Mouse (Mus musculus) heart, adult 2 months (tissue): ENCODE data around the gene Podn. TPM values are rescaled to one million over a fixed set of nuclear protein-coding genes. Genes with fewer than 3 reads are reported as not detected.

Experiments
- DNase-seq, 2 experiments: peaks; one replicate each; pipeline ENCODE4 v3.0.0; 2021
- H3K27ac ChIP-seq: fragments of 200-600 bp; 2 replicates; pipeline ENCODE4 v1.8.1; 2022
- H3K27me3 ChIP-seq: fragments of 200-500 bp; 2 replicates; pipeline ENCODE4 v1.6.1; 2012; ENCODE audit warnings: mild to moderate bottlenecking, low read length, inconsistent platforms, mixed read lengths; ENCODE audit not compliant: control insufficient read depth, insufficient read depth
- H3K36me3 ChIP-seq: fragments of 200-500 bp; 2 replicates; pipeline ENCODE4 v1.6.1; 2012; ENCODE audit warnings: low read length, inconsistent platforms; ENCODE audit not compliant: control insufficient read depth, insufficient read depth
- H3K4me1 ChIP-seq: fragments of 200-500 bp; 2 replicates; pipeline ENCODE4 v1.6.1; 2011; ENCODE audit warnings: low read length; ENCODE audit not compliant: control insufficient read depth, insufficient read depth
- H3K4me3 ChIP-seq: fragments of 200-600 bp; 2 replicates; pipeline ENCODE4 v1.8.1; 2022
- H3K79me2 ChIP-seq: fragments of 200-500 bp; replicated peaks from 2 replicates; pipeline ENCODE4 v1.6.1; 2012; ENCODE audit warnings: mild to moderate bottlenecking, inconsistent platforms, low read length, moderate library complexity, mixed read lengths; ENCODE audit not compliant: control insufficient read depth, insufficient read depth
- H3K9ac ChIP-seq: fragments of 200-500 bp; 2 replicates; pipeline ENCODE4 v1.6.1; 2012; ENCODE audit warnings: low read depth, mild to moderate bottlenecking, control low read depth, inconsistent platforms, low read length, mixed read lengths
- CTCF ChIP-seq: fragments of 200-600 bp; IDR thresholded peaks from 2 replicates; pipeline ENCODE4 v1.8.1; 2022; ENCODE audit warnings: antibody characterized with exemption, mild to moderate bottlenecking, moderate library complexity
- EP300 ChIP-seq: fragments of 200-500 bp; IDR thresholded peaks from 2 replicates; pipeline ENCODE4 v1.6.1; 2011; ENCODE audit warnings: low read depth, low read length, control low read depth; ENCODE audit not compliant: insufficient read depth
- POLR2A ChIP-seq: fragments of 200-500 bp; IDR thresholded peaks from 2 replicates; pipeline ENCODE4 v1.6.1; 2011; ENCODE audit warnings: mild to moderate bottlenecking, low read depth, low read length, control low read depth; ENCODE audit not compliant: insufficient read depth
- WGBS: fragments of 180-500 bp; shearing (Covaris S2); methylation state at CpG from one replicate; pipeline ENCODE4 v1.1.7; 2018; 5-methylcytosine and 5-hydroxymethylcytosine counted together
- intact Hi-C: fragments of 180-260 bp; cut with DNase I; formaldehyde crosslinking; loops from one replicate; pipeline ENCODE4 v1.15.1; 2025
- polyA plus RNA-seq: library from polyadenylated mRNA; depleted of rRNA; stranded (reverse); fragments of >200 nt; gene quantifications from 2 replicates; pipeline ENCODE4 v1.2.3, GENCODE M21; 2012
- total RNA-seq, 2 experiments: library from RNA; stranded (reverse); gene quantifications; 2 replicates each; pipeline ENCODE4 v1.2.3; 2021

Podn gene
- total and polyA plus RNA-seq, 3 experiments: 17.9 to 79.6 (median 20.8) TPM

- DNase-seq: peak; percentile 31 to 70
- no peak overlapping the region for H3K4me3 ChIP-seq
- no peak overlapping the region for H3K9ac ChIP-seq
- WGBS: 57% methylated on average over 10 of the region's 10 CpGs
- H3K27ac ChIP-seq: no peak overlapping the region; the same call in 1 of the 2 replicates
- peaks cover 3% of the 10 kb centered on the region for H3K36me3 ChIP-seq
- no peaks in the 10 kb centered on the region for H3K79me2 ChIP-seq
- intact Hi-C loops: no loop called here
- no peaks in the 10 kb centered on the region for H3K27me3 ChIP-seq
- TF ChIP-seq EP300 (peak; percentile 70), CTCF (no peak)
- H3K4me1 ChIP-seq: no peaks in the 10 kb centered on the region; the same call in 1 of the 2 replicates
These were observed 44.5 kb downstream of the Podn start for GRCm38 (mm10) chr4:108051687-108052274.

- Histone ChIP-seq H3K27ac (no peak overlapping the region), H3K79me2 (no peaks in the 10 kb centered on the region), H3K27me3 (no peaks in the 10 kb centered on the region), H3K9ac (no peak overlapping the region), H3K4me3 (no peak overlapping the region), H3K4me1 (no peaks in the 10 kb centered on the region; the same call in 1 of the 2 replicates), H3K36me3 (peaks cover 2% of the 10 kb centered on the region; the same call in 1 of the 2 replicates)
- peak; percentile 39 to 53 for DNase-seq
- WGBS: 60% methylated on average over 8 of the region's 8 CpGs
- TF ChIP-seq EP300 (peak; percentile 46; the same call in 1 of the 2 replicates), POLR2A (no peak)
- intact Hi-C loops: no loop called here
These were observed 50.1 kb downstream of the Podn start for GRCm38 (mm10) chr4:108046136-108046535.

- Histone ChIP-seq H3K27ac (no peak overlapping the region), H3K36me3 (peaks cover 2% of the 10 kb centered on the region; the same call in 1 of the 2 replicates), H3K9ac (no peak overlapping the region), H3K4me3 (no peak overlapping the region), H3K79me2 (no peaks in the 10 kb centered on the region), H3K4me1 (no peaks in the 10 kb centered on the region; the same call in 1 of the 2 replicates), H3K27me3 (no peaks in the 10 kb centered on the region)
- intact Hi-C loops: no loop called here
- no peak for DNase-seq
- TF ChIP-seq EP300 (no peak), CTCF (no peak), POLR2A (no peak)
- 73% methylated on average over 19 of the region's 19 CpGs for WGBS
These were observed 50.8 kb downstream of the Podn start for GRCm38 (mm10) chr4:108045136-108046107.

GRCm38 (mm10) chr4:108037027-108037426 lies 59.2 kb downstream of the Podn start:
- Histone ChIP-seq H3K79me2 (no peaks in the 10 kb centered on the region), H3K27ac (peak overlapping the region; percentile 29), H3K4me3 (no peak overlapping the region), H3K4me1 (no peaks in the 10 kb centered on the region), H3K27me3 (no peaks in the 10 kb centered on the region), H3K9ac (no peak overlapping the region), H3K36me3 (no peaks in the 10 kb centered on the region)
- TF ChIP-seq CTCF: 0 out of 2 replicates have a peak, but pooled peaks have one; percentile 2
- no peak for TF ChIP-seq POLR2A
- TF ChIP-seq EP300: no peak
- intact Hi-C loops: no loop called here
- WGBS: 75% methylated on average over 8 of the region's 8 CpGs
- peak; percentile 35 to 54 for DNase-seq

- WGBS: 81% methylated on average over 8 of the region's 8 CpGs
- Histone ChIP-seq H3K79me2 (no peaks in the 10 kb centered on the region), H3K9ac (no peak overlapping the region), H3K36me3 (no peaks in the 10 kb centered on the region), H3K27ac (no peak overlapping the region), H3K27me3 (peaks cover 2% of the 10 kb centered on the region; the same call in 1 of the 2 replicates), H3K4me3 (no peak overlapping the region), H3K4me1 (peaks cover 4% of the 10 kb centered on the region)
- intact Hi-C loops: no loop called here
- TF ChIP-seq EP300 (no peak), POLR2A (no peak), CTCF (no peak)
- DNase-seq: no peak
These were observed 63.0 kb downstream of the Podn start for GRCm38 (mm10) chr4:108033041-108033764.
